Mouse (Mus musculus): ENCODE results near the gene Pik3c2g. TPM values are rescaled to one million over a fixed set of nuclear protein-coding genes. Genes with fewer than 3 reads are reported as not detected.

The Pik3c2g gene
- polyA plus RNA-seq, 1 experiment from 2014 or later, result 0.74 TPM

DNA sequence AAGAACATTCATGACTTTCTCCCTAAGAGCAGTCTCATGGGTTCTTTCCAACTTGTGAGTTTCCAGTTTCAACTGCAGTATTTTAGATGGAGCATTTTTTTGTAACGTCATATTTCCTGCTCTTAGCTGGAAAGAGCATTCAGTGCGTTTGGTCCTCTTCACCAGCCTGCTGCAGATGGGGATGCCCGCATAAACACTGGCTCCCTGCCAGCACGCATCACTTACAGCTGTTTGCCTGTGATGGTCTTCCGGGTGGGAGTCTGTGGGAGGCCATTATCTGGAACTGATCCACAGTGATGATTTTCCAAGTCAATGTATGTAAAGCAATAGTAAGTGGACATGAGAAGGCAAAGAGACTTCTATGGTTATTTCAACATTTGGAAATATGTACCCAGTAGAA is 151.3 kb downstream of the Pik3c2g start:
- no peaks in the 10 kb centered on the region for H3K36me3 ChIP-seq
- no peaks in the 10 kb centered on the region for H3K4me1 ChIP-seq (replicated peaks)
- WGBS, result 60% methylated on average over 5 of the region's 5 CpGs
- no peak overlapping the region for H3K4me3 ChIP-seq (replicated peaks)
- no peak overlapping the region for H3K4me2 ChIP-seq
- no peak overlapping the region for H3K9ac ChIP-seq (replicated peaks)
- H3K27me3 ChIP-seq, result no peaks in the 10 kb centered on the region
- no peak overlapping the region for H3K27ac ChIP-seq
- ATAC-seq (ENCODE audit: insufficient number of reproducible peaks, insufficient read depth, low FRiP score, low TSS enrichment, low read depth), result no peak
- no peaks in the 10 kb centered on the region for H3K9me3 ChIP-seq

DNA sequence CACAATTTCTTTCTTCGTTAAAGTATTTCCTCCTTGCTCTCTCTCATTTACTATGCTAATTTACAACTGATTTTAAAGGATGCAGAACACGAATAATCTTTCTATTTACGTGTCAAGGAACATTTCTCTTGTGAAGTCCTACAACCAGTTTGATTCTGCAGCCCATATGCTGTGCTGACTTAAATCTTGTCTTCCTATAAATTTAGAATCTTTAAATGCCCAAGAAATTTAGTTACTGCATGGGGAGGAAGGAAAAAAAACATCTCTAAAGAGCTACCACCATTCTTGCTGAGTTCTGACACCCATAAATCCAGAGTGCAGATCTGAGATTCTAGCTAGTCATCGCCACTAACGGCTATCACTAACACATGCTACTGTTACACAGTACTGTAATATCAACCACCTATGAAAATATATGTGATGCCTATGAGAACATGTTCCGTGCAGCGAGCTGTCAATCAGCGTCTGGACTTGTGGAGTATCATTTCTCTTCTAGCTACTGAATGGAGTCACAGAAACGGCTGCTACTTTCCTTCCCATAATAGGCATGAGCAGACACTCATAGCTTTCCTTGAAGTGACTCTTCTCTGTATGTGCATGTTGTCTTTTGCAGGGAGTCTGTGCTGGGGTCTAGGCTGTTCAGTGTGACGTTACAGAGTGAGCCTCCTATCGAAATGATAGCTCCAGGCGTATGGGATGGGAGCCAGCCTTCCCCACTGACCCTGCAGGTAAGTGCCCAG is 155.8 kb downstream of the Pik3c2g start:
- Histone ChIP-seq H3K9me3 (no peaks in the 10 kb centered on the region), H3K4me3 (replicated peaks) (no peak overlapping the region), H3K4me2 (no peak overlapping the region), H3K27ac (no peak overlapping the region), H3K4me1 (replicated peaks) (no peaks in the 10 kb centered on the region), H3K9ac (replicated peaks) (no peak overlapping the region), H3K36me3 (no peaks in the 10 kb centered on the region), H3K27me3 (no peaks in the 10 kb centered on the region)
- no peak for ATAC-seq (ENCODE audit: insufficient number of reproducible peaks, insufficient read depth, low FRiP score, low TSS enrichment, low read depth)
- 79% methylated on average over 12 of the region's 12 CpGs for WGBS

DNA sequence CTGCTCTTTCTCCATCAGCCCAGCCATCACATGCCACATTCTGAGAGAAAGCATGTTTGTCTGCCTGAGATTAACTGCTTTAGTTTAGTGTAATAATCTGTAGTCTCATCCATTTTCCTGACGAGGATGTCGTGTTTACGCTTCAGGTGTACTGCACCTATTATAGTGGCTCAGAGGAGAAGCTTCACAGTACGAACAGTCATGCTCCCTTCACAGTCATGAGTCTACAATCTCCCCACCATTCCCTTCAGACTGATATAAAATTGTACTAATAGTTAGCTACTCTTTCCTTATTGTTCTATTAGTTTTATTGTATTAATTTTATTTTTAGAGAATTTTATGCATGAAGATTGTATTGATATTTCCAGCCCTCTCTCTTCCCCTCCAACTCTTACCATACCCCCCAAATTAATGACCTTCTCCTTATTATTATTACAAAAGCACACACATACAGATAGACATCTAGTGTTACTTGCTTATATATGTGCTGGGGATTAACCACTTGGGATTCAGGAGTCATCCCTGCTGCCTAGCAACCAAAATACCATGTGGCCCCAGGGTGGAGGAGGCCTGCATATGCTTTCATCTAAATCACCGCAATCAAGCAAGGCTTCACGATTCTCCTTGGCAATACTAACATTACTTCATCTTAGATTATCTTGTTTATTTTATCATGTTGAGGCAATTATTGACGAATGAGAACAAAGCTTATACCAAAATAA is 159.9 kb downstream of the Pik3c2g start:
- Histone ChIP-seq H3K4me2 (no peak overlapping the region), H3K9ac (replicated peaks) (no peak overlapping the region), H3K27me3 (no peaks in the 10 kb centered on the region), H3K27ac (no peak overlapping the region), H3K36me3 (no peaks in the 10 kb centered on the region), H3K4me3 (replicated peaks) (no peak overlapping the region), H3K4me1 (replicated peaks) (no peaks in the 10 kb centered on the region), H3K9me3 (no peaks in the 10 kb centered on the region)
- ATAC-seq (ENCODE audit: insufficient number of reproducible peaks, insufficient read depth, low FRiP score, low TSS enrichment, low read depth), result no peak
- 82% methylated on average over 7 of the region's 7 CpGs for WGBS

DNA sequence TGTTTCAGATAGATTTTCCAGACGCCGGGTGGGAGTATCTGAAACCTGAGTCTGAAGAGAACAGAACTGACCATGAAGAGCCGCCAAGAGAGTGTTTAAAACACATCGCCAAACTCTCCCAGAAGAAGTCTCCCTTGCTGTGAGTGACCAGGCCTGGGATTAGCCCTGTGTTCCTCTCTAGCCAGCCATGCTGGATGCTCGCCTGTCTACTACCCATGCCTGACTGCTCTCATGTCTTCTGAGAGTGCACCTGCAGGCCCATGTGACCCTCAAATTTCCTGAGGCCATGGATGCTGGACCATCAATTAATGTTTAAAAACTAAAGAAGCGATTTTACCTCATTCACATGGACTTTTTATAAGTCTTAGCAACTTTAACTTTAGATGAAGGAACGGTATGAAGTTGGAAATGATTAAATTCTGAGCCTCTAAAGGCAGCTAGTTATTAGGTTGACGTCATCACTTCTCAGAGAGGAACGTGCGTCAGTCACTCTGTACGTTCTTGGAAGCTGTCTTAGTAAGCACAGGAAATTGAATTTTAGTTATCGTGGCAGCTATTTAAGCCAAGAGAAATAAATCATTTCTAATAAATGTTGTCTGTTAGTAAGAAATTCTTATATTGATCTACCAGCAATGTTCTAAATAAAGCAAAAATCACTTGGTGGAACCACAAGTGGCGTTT is 161.2 kb downstream of the Pik3c2g start:
- no peak overlapping the region for H3K9ac ChIP-seq (replicated peaks)
- H3K4me1 ChIP-seq (replicated peaks), result no peaks in the 10 kb centered on the region
- 73% methylated on average over 13 of the region's 13 CpGs for WGBS
- no peak overlapping the region for H3K4me2 ChIP-seq
- H3K36me3 ChIP-seq, result no peaks in the 10 kb centered on the region
- H3K27me3 ChIP-seq, result no peaks in the 10 kb centered on the region
- no peak overlapping the region for H3K4me3 ChIP-seq (replicated peaks)
- no peaks in the 10 kb centered on the region for H3K9me3 ChIP-seq
- H3K27ac ChIP-seq, result no peak overlapping the region
- no peak for ATAC-seq (ENCODE audit: insufficient number of reproducible peaks, insufficient read depth, low FRiP score, low TSS enrichment, low read depth)

DNA sequence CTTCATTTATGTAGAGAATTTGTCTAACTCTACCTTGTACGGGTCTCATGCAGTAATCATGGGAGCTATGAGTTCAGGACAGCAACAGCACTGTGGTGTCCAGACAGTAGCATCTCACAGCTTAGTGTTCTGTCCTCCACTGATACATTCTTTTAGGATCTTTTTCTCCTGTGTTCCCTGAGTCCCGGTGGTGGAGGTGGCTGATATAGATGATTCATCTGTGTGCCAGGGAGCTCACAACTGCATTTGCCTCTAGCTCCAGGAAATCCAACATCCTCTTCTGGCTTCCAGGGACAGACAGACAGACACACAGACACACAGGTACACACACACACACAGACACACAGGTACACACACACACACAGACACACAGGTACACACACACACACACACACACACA is 163.6 kb downstream of the Pik3c2g start:
- Histone ChIP-seq H3K36me3 (no peaks in the 10 kb centered on the region), H3K9ac (replicated peaks) (no peak overlapping the region), H3K9me3 (no peaks in the 10 kb centered on the region), H3K27me3 (no peaks in the 10 kb centered on the region), H3K4me3 (replicated peaks) (no peak overlapping the region), H3K27ac (no peak overlapping the region), H3K4me2 (no peak overlapping the region), H3K4me1 (replicated peaks) (no peaks in the 10 kb centered on the region)
- no peak for ATAC-seq (ENCODE audit: insufficient number of reproducible peaks, insufficient read depth, low FRiP score, low TSS enrichment, low read depth)
- WGBS, result 81% methylated on average over 2 of the region's 2 CpGs

DNA sequence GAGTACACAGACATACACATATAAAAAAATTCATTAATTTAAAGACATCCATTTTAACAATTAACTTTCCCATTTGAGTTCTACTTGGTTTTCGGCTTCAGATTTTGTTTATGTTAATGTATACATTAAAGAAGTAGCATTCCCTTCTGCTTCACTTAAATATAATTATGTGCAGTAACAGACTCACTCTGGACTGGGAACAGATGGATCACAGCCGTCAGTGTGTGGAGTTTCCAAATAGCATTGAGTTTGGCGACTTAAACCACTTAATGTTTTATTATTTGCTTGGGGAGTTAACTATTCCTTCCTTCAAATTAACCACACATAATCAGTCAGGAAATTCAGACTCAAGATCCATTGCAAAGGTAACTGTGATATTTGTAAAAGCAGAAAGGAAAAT is 164.0 kb downstream of the Pik3c2g start:
- no peaks in the 10 kb centered on the region for H3K4me1 ChIP-seq (replicated peaks)
- H3K9ac ChIP-seq (replicated peaks), result no peak overlapping the region
- H3K4me2 ChIP-seq, result no peak overlapping the region
- H3K9me3 ChIP-seq, result no peaks in the 10 kb centered on the region
- no peaks in the 10 kb centered on the region for H3K36me3 ChIP-seq
- no peak overlapping the region for H3K27ac ChIP-seq
- H3K4me3 ChIP-seq (replicated peaks), result no peak overlapping the region
- H3K27me3 ChIP-seq, result no peaks in the 10 kb centered on the region
- WGBS, result 37% methylated on average over 3 of the region's 3 CpGs
- no peak for ATAC-seq (ENCODE audit: insufficient number of reproducible peaks, insufficient read depth, low FRiP score, low TSS enrichment, low read depth)

DNA sequence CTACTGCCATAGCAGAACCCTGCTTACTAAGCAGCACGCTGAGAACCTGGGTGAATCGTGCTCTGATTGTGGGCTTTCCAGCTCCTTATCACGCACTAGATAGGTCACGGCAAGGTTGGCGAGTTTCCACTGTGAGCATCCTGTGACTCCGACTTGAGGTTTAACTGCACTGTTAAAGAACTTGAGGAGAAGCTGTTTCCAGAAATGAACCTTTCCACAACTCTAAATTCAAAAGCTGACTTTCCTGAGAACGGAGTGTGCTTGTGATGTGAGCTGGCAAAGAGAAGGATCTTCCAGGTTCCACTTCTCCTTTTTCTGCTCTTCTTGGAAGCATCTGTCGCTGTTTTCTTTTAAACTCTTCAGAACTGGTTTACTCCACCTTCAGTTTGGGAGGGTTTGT is 170.9 kb downstream of the Pik3c2g start:
- WGBS, result 90% methylated on average over 8 of the region's 8 CpGs
- no peak overlapping the region for H3K9ac ChIP-seq (replicated peaks)

DNA sequence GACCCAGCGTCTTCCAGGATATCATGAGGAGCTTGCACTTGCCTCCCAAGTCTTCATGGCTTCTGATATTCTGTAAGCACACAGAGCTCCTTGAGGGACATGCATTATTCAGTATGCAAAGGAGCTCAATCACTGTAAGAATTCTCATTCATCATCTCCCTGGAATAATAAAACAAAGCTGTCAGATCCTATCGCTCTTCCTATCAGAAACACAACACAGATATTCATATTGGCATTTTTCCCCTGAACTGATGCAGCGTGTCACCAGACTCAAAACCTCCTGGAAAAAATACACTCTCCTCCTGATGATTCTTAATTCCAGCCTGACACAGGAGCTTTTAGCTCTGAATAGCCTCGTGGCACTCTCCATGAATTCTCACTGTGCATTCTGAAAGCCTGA is 174.0 kb downstream of the Pik3c2g start:
- H3K9me3 ChIP-seq, result no peaks in the 10 kb centered on the region
- no peaks in the 10 kb centered on the region for H3K36me3 ChIP-seq
- no peak overlapping the region for H3K9ac ChIP-seq (replicated peaks)
- no peaks in the 10 kb centered on the region for H3K27me3 ChIP-seq
- no peak overlapping the region for H3K4me3 ChIP-seq (replicated peaks)
- no peak overlapping the region for H3K27ac ChIP-seq
- WGBS, result 60% methylated on average over 4 of the region's 4 CpGs
- no peak overlapping the region for H3K4me2 ChIP-seq
- H3K4me1 ChIP-seq (replicated peaks), result no peaks in the 10 kb centered on the region
- ATAC-seq (ENCODE audit: insufficient number of reproducible peaks, insufficient read depth, low FRiP score, low TSS enrichment, low read depth), result no peak

More for the DNA sequence above, 170.9 kb downstream of the Pik3c2g start:
- no peaks in the 10 kb centered on the region for H3K9me3 ChIP-seq
- H3K4me3 ChIP-seq (replicated peaks), result no peak overlapping the region
- no peak overlapping the region for H3K4me2 ChIP-seq
- H3K27me3 ChIP-seq, result no peaks in the 10 kb centered on the region
- H3K4me1 ChIP-seq (replicated peaks), result no peaks in the 10 kb centered on the region
- ATAC-seq (ENCODE audit: insufficient number of reproducible peaks, insufficient read depth, low FRiP score, low TSS enrichment, low read depth), result no peak
- H3K27ac ChIP-seq, result no peak overlapping the region
- no peaks in the 10 kb centered on the region for H3K36me3 ChIP-seq

DNA sequence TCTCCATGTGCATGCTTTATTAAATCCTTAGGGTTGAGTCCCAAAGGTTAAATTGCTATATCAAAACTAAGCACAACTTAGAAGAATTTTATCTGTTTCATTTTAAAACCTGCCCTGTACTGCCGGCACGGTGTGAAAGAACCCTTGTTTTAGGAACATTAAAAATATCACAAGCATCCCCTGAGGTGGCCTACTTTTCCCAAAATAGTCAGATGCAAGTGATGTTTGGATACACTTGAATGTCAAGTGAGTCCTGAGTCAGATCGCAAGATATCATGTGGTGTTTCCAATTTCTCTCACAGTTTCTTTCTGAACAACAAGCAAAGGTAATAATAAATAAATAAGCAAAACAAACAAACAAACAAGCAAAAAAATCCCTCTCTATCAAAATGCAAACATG is 177.4 kb downstream of the Pik3c2g start:
- WGBS, result 84% methylated on average over 3 of the region's 3 CpGs
- H3K27me3 ChIP-seq, result no peaks in the 10 kb centered on the region
- H3K4me3 ChIP-seq (replicated peaks), result no peak overlapping the region
- H3K36me3 ChIP-seq, result no peaks in the 10 kb centered on the region
- no peaks in the 10 kb centered on the region for H3K4me1 ChIP-seq (replicated peaks)
- no peak for ATAC-seq (ENCODE audit: insufficient number of reproducible peaks, insufficient read depth, low FRiP score, low TSS enrichment, low read depth)
- no peak overlapping the region for H3K4me2 ChIP-seq
- H3K9me3 ChIP-seq, result no peaks in the 10 kb centered on the region
- no peak overlapping the region for H3K9ac ChIP-seq (replicated peaks)
- H3K27ac ChIP-seq, result no peak overlapping the region

DNA sequence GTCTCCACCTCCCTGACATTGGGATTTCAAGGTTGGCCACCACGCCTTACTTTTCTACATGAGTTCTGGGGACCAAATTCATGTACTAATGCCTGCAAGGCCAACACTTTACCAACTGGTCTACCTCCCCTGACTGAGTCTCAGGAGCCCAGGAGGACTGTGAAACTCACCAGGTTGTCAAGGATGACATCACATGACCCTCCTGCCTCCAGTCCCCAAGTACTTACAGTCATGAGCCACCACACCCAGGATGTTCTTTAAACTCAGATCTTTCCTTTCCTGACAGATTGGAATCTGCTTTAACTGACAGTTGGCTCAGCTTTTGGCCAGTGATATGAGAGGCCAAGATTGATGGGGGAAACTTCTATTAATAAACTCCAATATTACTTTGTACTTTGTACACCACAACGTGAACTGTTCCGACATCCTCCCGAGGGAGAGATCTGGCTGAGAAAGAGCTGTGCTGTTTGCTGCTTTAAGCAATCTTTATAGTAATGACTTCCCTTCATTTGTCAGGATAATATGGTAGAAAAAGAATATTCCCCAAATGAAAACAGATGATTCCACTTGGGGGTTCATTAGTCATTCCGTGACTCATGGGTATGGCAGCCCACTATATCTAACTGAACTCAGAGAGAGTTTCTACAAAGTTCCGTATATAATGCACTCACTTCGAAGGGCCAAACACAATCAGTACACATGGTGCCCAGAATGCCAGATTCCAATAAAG is 182.9 kb downstream of the Pik3c2g start:
- Histone ChIP-seq H3K9me3 (no peaks in the 10 kb centered on the region), H3K4me3 (replicated peaks) (no peak overlapping the region), H3K9ac (replicated peaks) (no peak overlapping the region), H3K27ac (no peak overlapping the region), H3K4me1 (replicated peaks) (no peaks in the 10 kb centered on the region), H3K36me3 (no peaks in the 10 kb centered on the region), H3K4me2 (no peak overlapping the region), H3K27me3 (no peaks in the 10 kb centered on the region)
- no peak for ATAC-seq (ENCODE audit: insufficient number of reproducible peaks, insufficient read depth, low FRiP score, low TSS enrichment, low read depth)
- WGBS, result 87% methylated on average over 7 of the region's 7 CpGs

DNA sequence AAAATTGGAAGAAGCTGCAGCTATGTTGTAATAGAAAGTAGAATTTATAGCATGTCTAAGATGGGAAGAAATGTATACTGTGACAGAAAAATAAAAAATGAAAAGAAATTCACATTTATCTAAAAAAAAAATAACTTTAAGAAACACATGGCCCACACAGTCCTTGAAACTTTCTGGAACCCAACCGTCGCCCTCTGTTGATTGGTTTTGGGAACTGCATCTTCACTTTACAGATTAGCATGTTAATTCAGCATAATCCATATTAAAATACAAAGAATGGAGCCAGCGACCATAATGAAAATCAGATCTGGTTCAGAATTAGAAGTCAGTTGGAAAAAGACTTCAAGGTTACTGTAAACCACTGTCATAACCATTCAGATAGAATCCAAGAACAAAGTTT is 183.5 kb downstream of the Pik3c2g start:
- no peaks in the 10 kb centered on the region for H3K9me3 ChIP-seq
- H3K27ac ChIP-seq, result no peak overlapping the region
- 55% methylated on average over 3 of the region's 3 CpGs for WGBS
- H3K4me3 ChIP-seq (replicated peaks), result no peak overlapping the region
- no peak overlapping the region for H3K9ac ChIP-seq (replicated peaks)
- H3K36me3 ChIP-seq, result no peaks in the 10 kb centered on the region
- H3K4me1 ChIP-seq (replicated peaks), result no peaks in the 10 kb centered on the region
- H3K27me3 ChIP-seq, result no peaks in the 10 kb centered on the region
- ATAC-seq (ENCODE audit: insufficient number of reproducible peaks, insufficient read depth, low FRiP score, low TSS enrichment, low read depth), result no peak
- no peak overlapping the region for H3K4me2 ChIP-seq

Measured in limb, embryonic 12.5 days (tissue).